Mouse (Mus musculus) sigmoid colon, adult 10 weeks (tissue): ENCODE data around the gene Ank2. TPM values are rescaled to one million over a fixed set of nuclear protein-coding genes. Genes with fewer than 3 reads are reported as not detected.

ENCODE experiments used
- polyA plus RNA-seq: library from polyadenylated mRNA; stranded (reverse); fragments of 350-450 nt; fragmentation: Illumina TruSeq; extraction: RNeasy Lipid Tissue Mini Kit (QIAGEN cat#74804); gene quantifications from one replicate; pipeline ENCODE4 v1.2.3, GENCODE M21; 2014; ENCODE audit warnings: low read depth, low replicate concordance

The Ank2 gene
- 24.9 TPM for polyA plus RNA-seq

GRCm38 (mm10) chr3:127498742-127499400 lies at the start of gene Ank2:
Gene Ank2, minus strand, starts transcription at chr3:127499350.

Other genes with a start within 250 kb of the Ank2 start
- gene Larp7, start 54.0 kb upstream of the Ank2 start, polyA plus RNA-seq = 56.1 TPM
- gene Zgrf1, start 54.1 kb upstream of the Ank2 start, polyA plus RNA-seq = 3.8 TPM
- gene Neurog2, start 133.8 kb upstream of the Ank2 start, polyA plus RNA-seq = not detected